Mouse (Mus musculus): Measurements from ENCODE around the gene Gpn2.
A peak's percentile ranks its signal among the peaks of the same experiment; 100 is the strongest.

Gpn2 gene

DNA sequence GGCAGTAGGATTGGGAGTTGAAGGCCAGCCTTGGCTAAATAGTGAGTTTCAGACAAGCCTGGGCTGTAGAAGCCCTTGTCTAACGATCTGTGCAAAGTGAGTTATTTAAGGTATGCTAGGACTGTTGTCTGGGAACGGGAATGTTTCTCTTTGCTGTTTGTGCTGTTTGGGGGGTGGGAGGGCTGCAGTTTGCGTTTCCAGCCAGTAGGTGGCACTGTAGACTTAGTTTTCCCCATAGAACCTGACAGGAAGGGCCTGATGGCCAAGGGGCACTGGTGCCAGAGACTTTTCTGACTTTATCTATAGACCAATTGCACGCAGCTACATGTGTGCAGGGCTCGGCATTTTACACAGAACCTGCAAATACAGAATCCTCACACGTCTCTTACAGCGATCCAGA, 8.4 kb downstream of the Gpn2 start:
- no peak for DNase-seq (ENCODE audit: extremely low read depth, low read depth)

DNA sequence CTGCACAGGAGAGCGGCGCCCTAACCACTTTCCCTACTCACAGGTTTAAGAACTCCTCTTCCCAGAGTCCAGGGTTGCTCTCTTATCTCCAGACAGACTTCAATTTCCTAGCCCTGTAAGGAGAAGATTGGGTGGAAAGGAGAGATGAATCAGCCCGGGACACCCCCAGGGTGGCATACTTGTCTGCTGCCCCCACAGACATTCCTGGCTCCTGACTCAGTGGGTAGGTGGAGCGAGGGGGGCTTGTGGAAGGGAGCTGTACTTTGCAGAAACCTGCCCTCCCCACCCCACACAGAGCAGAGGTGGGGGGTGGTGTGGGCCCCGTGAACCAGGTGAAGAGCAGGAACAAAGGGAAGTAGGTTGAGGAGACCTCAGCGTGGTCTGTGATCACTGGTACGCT, 11.4 kb downstream of the Gpn2 start:
- DNase-seq (ENCODE audit: extremely low read depth, low read depth): no peak

GRCm38 (mm10) chr4:133596084-133596483, 11.9 kb downstream of the Gpn2 start:
- DNase-seq (ENCODE audit: extremely low read depth, low read depth): no peak

GRCm38 (mm10) chr4:133598616-133599015, 14.5 kb downstream of the Gpn2 start:
- DNase-seq (ENCODE audit: extremely low read depth, low read depth): no peak

GRCm38 (mm10) chr4:133599116-133599515, 15.0 kb downstream of the Gpn2 start:
- DNase-seq (ENCODE audit: extremely low read depth, low read depth): no peak

GRCm38 (mm10) chr4:133599571-133600073, 15.5 kb downstream of the Gpn2 start:
- peak; percentile 71 for DNase-seq (ENCODE audit: extremely low read depth, low read depth)

DNA sequence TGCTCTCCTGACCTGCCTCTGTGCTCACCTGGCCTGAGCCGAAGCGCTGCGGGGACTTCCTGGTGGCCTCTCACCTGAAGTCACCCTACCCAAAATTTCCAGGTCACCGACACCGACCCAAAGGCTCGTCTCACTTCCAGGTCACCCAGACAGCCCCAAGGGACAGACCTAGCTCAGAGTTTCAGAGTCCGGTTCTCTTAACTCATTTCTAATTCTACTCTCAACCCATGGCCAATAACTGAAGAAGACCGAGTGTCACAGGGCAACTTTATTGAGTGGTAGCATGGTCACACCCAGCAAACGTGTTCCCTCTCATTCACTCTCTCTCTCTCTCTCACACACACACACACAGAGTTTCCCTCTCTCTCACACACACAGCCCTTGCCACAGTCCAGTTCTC, 16.1 kb downstream of the Gpn2 start:
- DNase-seq (ENCODE audit: extremely low read depth, low read depth): no peak

DNA sequence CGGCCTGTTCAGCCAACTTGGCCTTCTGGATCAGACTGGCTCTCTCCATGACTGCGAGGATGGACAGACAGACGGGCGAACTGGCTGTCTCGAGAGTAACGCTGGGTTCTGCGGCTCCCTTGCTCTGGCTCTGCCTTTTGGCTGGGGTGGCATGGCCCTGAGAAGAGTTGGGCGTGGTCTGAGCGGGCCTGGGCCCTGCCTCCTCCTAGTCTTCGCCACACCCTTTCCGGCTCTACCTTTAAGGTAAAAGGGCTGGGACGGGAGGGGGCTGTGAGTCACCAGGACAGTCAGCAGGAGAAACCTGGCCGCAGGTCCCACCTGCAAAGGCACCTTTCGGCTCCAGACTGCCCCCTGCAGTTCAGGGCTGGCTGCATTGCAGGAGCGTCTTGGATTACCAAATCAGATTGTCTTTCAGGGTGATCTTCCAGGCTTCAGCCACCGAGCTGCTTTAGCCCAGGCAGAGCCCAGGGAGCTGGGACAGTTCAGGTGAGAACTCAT, 17.6 kb downstream of the Gpn2 start, which contains the start of gene Sfn:
TSS of gene Sfn (minus strand) at position 448 of the 498 bp plus-strand sequence.
- DNase-seq (ENCODE audit: extremely low read depth, low read depth): no peak

DNA sequence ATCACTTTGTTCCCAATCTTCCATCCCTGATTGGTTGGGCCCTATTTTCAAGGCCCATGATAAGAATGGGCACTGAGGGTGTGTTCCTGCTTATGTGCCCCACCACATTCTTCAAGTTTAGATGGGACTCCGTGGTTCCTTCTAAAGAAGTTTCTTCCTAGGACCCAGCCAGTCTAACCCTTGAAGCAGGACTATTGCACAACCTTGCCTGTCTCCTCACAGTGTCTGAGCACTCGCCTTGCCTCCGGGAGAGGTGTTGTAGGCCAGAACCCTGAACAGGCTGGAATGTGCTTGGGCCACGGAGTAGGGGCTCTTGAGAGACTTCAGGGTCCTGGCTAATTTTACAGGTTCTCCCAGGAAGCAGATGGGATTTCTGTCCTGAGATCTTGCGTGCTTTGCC, 18.9 kb downstream of the Gpn2 start:
- no peak for DNase-seq (ENCODE audit: extremely low read depth, low read depth)

DNA sequence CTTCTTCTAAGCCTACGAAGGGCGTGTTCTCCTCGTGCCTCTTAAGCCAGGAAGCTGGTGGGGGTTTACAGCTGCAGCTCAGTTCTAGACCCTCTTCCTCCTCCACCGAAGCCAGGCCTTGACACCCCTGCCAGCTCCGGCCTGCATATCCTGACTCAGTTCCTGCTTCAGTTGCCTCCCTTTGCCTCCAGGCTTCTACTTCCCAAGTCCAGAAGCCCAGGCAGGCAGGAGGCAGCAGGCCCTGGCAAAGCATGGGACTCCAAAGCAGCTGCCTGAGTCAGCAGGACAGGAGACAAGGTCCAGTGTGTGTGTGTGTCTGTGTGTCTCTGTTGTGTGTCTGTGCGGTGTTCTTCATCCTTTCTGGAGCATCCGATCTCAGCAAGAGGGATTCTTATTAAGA, 20.0 kb downstream of the Gpn2 start:
- DNase-seq (ENCODE audit: extremely low read depth, low read depth): no peak

- no peak for DNase-seq (ENCODE audit: extremely low read depth, low read depth)
These were observed 20.7 kb downstream of the Gpn2 start for GRCm38 (mm10) chr4:133604856-133605255.

GRCm38 (mm10) chr4:133605330-133605729, 21.2 kb downstream of the Gpn2 start:
- no peak for DNase-seq (ENCODE audit: extremely low read depth, low read depth)

DNA sequence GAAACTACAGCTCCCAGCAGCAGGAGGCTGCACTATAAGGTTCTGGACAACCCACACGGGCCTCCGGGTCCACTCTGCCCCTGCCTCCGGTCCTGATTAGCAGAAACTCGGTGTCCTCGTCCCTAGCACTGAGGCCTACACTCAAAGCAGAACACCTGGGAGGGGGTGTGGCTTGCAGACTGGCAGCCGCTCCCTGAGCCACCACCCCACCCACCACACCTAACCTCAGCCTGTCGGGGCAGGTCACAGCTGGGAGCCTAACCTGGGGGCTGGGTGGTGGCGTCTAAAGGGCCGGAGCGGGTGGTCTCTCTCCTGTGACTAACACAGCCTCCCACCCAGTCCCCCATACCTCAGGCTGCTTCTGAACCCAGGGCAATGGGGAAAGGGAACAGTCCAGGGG, 23.1 kb downstream of the Gpn2 start:
- no peak for DNase-seq (ENCODE audit: extremely low read depth, low read depth)

DNA sequence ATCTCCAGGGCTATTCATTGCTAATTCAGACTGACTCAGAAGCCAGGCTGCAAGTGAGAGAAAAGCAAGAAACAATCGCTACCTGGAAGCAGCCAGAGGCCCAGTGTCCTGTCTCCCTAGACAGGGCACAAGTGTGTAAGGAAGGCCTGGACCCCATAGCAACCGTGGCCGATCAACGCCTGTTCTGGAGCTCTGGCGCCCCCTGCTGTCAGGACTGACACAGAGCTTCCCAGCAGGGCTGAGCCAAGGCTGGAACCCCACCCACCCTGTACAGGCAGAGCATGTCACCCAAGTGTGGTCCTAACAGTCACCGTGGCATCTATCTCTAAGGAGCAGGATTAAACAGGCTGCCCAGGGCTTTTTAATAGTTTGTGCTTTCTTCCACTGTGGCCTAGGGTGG, 25.6 kb downstream of the Gpn2 start:
- no peak for DNase-seq (ENCODE audit: extremely low read depth, low read depth)

DNA sequence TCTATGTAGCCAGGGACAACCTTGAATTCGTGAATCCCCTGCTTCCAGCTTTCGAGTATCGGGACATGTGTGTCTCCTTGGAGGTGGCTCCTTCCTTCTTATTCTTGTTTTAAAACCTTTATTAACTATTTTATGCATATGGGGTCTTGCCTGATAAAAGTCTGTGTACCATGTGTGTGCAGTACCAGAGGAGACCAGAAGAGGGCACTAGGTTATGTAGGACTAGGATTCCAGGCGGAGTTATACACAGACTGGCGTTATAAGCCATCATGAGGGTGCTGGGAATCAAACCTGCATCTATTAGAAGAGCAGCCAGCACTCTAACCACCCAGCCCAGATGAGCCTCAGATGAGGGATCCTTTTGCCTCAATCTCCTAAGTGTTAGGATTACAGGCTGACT, 27.7 kb downstream of the Gpn2 start:
- no peak for DNase-seq (ENCODE audit: extremely low read depth, low read depth)

GRCm38 (mm10) chr4:133612416-133612815, 28.3 kb downstream of the Gpn2 start:
- DNase-seq (ENCODE audit: extremely low read depth, low read depth): no peak

- no peak for DNase-seq (ENCODE audit: extremely low read depth, low read depth)
These were observed 28.9 kb downstream of the Gpn2 start for GRCm38 (mm10) chr4:133613026-133613425.

DNA sequence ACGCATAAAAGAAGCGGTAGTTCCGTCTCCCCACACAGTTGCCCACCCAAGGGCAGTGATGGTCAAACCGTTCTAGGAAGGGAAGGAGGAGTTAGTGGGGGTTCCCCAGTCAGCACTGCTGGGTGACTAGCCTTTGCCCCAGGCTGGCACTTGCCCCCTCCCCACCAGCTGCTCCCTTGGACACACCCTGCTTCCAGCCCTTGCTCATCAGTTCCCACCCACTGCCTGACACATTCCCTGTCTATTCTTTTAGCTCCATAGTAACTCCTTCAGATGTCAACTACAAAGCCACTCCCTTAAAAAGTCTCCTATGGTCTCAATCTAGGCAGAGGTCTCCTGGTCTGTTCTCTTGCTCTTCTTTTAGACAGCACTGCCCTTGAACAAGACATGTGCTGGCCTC, 29.7 kb downstream of the Gpn2 start:
- no peak for DNase-seq (ENCODE audit: extremely low read depth, low read depth)

DNA sequence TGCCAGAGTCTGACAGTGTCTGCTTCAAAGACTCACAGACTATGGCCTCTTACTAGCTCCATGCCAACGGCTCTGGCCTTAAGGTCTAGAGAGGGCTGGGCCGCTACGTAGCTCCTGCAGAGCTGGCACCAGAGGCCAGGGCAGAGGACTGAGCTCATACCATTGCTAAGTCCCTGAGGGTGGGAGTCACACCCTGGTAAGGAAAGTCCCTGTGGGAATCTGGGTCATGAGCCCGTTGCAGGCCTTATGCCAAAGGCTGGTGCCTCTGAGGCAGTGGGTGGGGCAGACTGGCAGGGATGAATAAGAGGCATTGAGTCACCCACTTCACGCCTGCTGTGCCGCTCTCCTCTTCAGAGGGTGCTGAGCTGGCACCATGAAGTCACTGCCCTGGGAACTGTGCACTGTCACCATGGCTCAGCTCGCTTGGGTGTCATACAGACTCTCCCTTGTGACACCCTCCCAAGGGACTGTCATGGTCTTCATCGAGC, 30.2 kb downstream of the Gpn2 start:
- no peak for DNase-seq (ENCODE audit: extremely low read depth, low read depth)

DNA sequence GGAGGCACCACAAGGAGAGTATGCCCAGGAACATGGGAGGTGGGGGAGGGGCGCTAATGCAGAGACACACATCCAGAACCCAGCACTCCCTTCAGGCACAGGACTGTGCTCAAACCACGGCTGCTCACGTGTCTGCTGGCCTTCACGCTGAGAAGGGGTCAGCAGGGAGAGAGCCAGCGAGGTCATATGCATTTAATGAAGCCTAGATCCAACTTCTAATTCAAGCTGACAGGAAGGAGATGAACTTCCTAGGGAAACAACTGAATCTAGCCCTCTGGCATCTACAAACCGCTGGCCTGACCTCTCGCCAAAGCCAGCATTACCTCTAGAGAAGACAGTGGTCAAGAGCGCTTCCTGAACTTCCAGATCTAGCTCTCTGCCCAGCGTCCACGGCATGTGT, 31.3 kb downstream of the Gpn2 start:
- DNase-seq (ENCODE audit: extremely low read depth, low read depth): no peak

- no peak for DNase-seq (ENCODE audit: extremely low read depth, low read depth)
These were observed 33.8 kb downstream of the Gpn2 start for GRCm38 (mm10) chr4:133617936-133618335.

DNA sequence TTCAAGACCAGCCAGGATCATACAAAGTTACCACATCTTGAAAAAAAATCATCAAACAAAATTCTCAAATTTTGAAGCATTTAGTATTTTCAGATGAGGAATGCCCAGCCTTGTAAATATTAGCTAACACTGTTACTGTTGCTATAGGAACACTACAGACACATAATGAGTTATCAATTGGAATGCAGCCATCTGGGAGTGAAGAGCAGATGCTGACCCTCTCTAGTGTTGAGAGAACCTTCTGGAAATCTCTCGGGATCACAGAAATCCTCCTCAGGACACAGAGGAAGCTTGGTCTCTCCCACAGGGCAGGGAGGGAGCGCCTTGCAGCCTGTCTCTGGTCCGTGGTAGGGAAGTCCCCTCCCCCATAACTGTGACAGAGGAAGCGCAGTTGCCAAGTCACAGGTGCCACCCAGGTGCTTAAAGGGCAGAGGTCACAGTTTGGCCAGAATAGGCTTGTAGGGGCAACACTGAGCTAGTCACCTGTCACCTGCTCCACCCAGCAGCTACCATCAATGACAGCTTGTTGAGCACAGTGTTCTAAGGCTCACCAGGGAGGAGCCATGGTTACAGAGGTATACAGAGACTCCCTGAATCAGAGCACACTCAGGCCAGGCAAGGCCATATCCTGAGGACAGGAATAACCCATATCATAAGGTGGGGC, 35.4 kb downstream of the Gpn2 start:
- DNase-seq (ENCODE audit: extremely low read depth, low read depth): no peak

DNA sequence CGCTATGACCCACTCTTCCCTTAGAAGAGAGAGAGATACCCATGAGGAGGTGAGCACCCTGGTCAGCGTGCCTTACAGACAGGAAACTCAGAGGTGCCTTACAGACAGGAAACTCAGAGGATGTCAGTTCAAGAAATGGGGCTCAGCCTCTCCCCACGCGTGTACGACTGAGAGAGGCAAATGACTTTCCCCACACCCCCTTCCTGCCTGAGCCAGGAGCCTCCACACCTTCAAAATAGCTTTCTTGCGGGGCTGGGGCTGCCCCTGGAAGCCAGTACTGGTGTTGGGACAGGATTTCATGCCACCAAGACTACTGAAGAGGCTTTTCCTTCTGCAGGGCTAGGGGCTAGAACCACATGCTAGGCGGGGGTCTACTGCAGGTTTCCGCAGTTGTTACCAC, 36.5 kb downstream of the Gpn2 start:
- DNase-seq (ENCODE audit: extremely low read depth, low read depth): no peak
